Mouse (Mus musculus): ENCODE measurements around the gene C1qtnf1. TPM values are rescaled to one million over a fixed set of nuclear protein-coding genes. Genes with fewer than 3 reads are reported as not detected.

Gene C1qtnf1
- total and polyA plus RNA-seq, 3 experiments, result 15.2 to 16.0 (median 15.3) TPM

DNA sequence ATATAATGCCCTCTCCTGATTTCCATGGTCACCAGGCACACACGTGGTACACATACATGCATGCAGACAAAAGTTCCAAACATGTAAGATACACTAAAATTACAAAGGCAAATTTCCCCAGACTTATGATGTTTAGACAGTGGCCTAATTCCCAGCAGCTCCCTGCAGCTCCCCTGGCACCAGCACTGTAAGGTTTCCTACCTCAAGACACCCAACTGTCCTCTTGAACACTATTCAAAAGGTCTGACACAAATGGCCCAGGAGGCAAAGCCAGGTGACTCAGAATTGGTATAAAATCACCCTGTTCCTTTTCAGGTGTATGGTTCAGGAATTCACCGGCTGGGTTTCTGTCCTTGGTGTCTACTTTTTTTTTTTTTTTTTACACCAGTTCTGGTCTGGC lies 24.8 kb upstream of the C1qtnf1 start:
- Histone ChIP-seq H3K9ac (ENCODE audit: low read depth, low read length) (no peak overlapping the region), H3K27ac (peak overlapping the region; percentile 96), H3K4me3 (no peak overlapping the region), H3K79me2 (replicated peaks; ENCODE audit: control insufficient read depth, insufficient read depth, low read length) (no peaks in the 10 kb centered on the region), H3K36me3 (ENCODE audit: control insufficient read depth, insufficient read depth, low read length) (no peaks in the 10 kb centered on the region; the same call in 1 of the 2 replicates), H3K27me3 (ENCODE audit: control insufficient read depth, insufficient read depth, low read length) (no peaks in the 10 kb centered on the region), H3K4me1 (ENCODE audit: control insufficient read depth, insufficient read depth, low read length) (peaks cover 19% of the 10 kb centered on the region)
- intact Hi-C loops (cut with DNase I), result no loop called here
- 95% methylated on average over 2 of the region's 2 CpGs for WGBS
- DNase-seq, result no peak
- TF ChIP-seq CTCF (IDR thresholded peaks at IDR 0.05), result no peak
- TF ChIP-seq EP300 (IDR thresholded peaks at IDR 0.05; ENCODE audit: insufficient read depth, low read depth, low read length), result no peak
- no peak for TF ChIP-seq POLR2A (IDR thresholded peaks at IDR 0.05; ENCODE audit: insufficient read depth, low read depth, low read length)

DNA sequence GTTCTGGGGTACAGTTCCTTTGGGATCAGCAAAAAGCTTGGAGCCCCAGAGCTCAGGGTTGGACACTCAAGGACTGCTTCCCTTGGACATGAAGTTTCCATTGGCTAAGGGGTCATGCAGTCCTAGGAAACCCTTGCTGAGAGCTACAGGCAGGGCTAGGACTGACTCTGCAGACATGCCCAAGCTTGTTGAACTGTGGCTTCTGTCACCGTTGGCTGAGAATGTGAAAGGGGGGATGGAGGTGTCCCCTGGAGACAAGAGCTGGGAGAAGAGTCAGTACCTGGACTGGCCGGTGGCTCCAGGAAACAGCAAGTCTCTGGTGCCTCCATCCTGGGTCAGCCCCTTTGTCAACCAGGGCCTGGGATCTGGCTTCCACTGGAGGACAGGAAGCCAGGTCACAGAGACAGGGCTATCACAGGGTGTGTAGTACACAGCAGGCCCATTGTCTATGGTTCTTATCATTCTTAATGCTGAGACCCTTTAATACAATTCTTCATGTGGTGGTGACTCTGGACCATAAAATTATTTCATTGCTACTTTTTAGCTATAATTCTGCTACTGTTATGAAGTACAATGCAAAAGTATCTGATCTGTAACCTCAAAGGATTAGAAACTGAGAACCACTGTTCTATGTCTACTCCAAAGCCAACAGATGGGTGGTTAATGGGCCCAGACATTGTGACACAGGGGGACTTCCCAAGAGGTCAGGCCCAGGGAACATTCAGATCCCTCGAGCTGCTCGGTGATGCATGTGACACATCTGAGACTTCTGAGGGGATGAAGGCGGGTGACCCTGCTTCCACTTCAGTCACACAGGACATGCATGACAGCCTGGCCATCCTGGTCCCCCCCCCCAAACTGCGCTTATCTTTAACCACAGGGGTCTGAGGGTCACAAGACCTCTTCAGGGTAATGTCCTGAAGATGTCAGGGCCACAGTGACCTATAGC lies 23.8 kb upstream of the C1qtnf1 start:
- Histone ChIP-seq H3K4me1 (ENCODE audit: control insufficient read depth, insufficient read depth, low read length) (peaks cover 19% of the 10 kb centered on the region), H3K79me2 (replicated peaks; ENCODE audit: control insufficient read depth, insufficient read depth, low read length) (no peaks in the 10 kb centered on the region), H3K36me3 (ENCODE audit: control insufficient read depth, insufficient read depth, low read length) (no peaks in the 10 kb centered on the region; the same call in 1 of the 2 replicates), H3K27ac (peak overlapping the region; percentile 15), H3K9ac (ENCODE audit: low read depth, low read length) (no peak overlapping the region), H3K27me3 (ENCODE audit: control insufficient read depth, insufficient read depth, low read length) (no peaks in the 10 kb centered on the region), H3K4me3 (no peak overlapping the region)
- intact Hi-C loops (cut with DNase I), result no loop called here
- no peak for TF ChIP-seq POLR2A (IDR thresholded peaks at IDR 0.05; ENCODE audit: insufficient read depth, low read depth, low read length)
- TF ChIP-seq EP300 (IDR thresholded peaks at IDR 0.05; ENCODE audit: insufficient read depth, low read depth, low read length), result no peak
- TF ChIP-seq CTCF (IDR thresholded peaks at IDR 0.05), result no peak
- 59% methylated on average over 6 of the region's 6 CpGs for WGBS
- DNase-seq, result peak in 1 of 2 experiments; percentile 18

DNA sequence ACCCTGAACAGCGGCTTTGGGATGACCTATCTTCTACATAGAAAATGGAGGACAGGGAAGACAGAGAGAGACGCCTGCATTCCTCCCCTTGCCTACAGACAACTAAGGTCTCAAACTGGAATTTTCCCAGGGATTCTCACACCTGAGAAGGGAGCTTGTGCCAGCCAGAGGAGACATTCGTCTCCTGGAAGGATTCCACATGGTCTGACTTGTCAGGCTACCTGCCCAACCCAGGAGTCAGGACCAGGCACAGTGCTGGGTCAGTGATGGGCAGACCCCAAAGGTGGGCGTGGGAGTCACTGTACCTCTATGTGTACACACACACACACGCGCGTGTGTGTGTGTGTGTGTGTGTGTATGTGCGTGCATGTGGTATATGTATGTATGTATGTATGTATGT lies 22.7 kb upstream of the C1qtnf1 start:
- Histone ChIP-seq H3K27ac (no peak overlapping the region), H3K36me3 (ENCODE audit: control insufficient read depth, insufficient read depth, low read length) (no peaks in the 10 kb centered on the region; the same call in 1 of the 2 replicates), H3K4me1 (ENCODE audit: control insufficient read depth, insufficient read depth, low read length) (peaks cover 11% of the 10 kb centered on the region), H3K27me3 (ENCODE audit: control insufficient read depth, insufficient read depth, low read length) (no peaks in the 10 kb centered on the region), H3K9ac (ENCODE audit: low read depth, low read length) (no peak overlapping the region), H3K79me2 (replicated peaks; ENCODE audit: control insufficient read depth, insufficient read depth, low read length) (no peaks in the 10 kb centered on the region), H3K4me3 (no peak overlapping the region)
- TF ChIP-seq CTCF (IDR thresholded peaks at IDR 0.05) (no peak), EP300 (IDR thresholded peaks at IDR 0.05; ENCODE audit: insufficient read depth, low read depth, low read length) (no peak), POLR2A (IDR thresholded peaks at IDR 0.05; ENCODE audit: insufficient read depth, low read depth, low read length) (no peak)
- no peak for DNase-seq
- intact Hi-C loops (cut with DNase I), result no loop called here
- 94% methylated on average over 8 of the region's 8 CpGs for WGBS

DNA sequence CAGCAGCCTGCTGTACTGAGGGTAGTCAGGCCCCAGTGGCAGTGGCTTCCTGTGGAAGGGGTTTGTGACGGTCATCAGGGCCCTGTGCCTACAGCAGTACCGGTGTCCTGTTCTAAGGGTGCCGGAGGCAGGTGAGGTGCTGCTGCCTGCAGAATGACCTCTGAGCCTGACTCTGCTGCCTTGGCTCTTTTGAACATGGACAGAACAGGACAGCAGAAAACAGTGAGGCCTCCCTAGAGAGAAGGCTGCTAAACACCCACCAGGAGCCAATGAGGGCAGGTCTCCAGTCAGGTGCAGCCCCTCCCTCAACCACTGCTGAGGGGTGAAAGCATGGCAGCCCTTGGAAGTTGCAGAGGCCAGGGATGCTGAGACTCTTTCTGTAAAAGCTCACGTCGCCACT lies 21.5 kb upstream of the C1qtnf1 start:
- Histone ChIP-seq H3K9ac (ENCODE audit: low read depth, low read length) (no peak overlapping the region), H3K27me3 (ENCODE audit: control insufficient read depth, insufficient read depth, low read length) (no peaks in the 10 kb centered on the region), H3K27ac (no peak overlapping the region), H3K4me1 (ENCODE audit: control insufficient read depth, insufficient read depth, low read length) (peaks cover 11% of the 10 kb centered on the region), H3K36me3 (ENCODE audit: control insufficient read depth, insufficient read depth, low read length) (no peaks in the 10 kb centered on the region; the same call in 1 of the 2 replicates), H3K4me3 (no peak overlapping the region), H3K79me2 (replicated peaks; ENCODE audit: control insufficient read depth, insufficient read depth, low read length) (no peaks in the 10 kb centered on the region)
- TF ChIP-seq EP300 (IDR thresholded peaks at IDR 0.05; ENCODE audit: insufficient read depth, low read depth, low read length), result no peak
- peak in 1 of 2 experiments; percentile 14 for DNase-seq
- intact Hi-C loops (cut with DNase I), result no loop called here
- 71% methylated on average over 5 of the region's 5 CpGs for WGBS

DNA sequence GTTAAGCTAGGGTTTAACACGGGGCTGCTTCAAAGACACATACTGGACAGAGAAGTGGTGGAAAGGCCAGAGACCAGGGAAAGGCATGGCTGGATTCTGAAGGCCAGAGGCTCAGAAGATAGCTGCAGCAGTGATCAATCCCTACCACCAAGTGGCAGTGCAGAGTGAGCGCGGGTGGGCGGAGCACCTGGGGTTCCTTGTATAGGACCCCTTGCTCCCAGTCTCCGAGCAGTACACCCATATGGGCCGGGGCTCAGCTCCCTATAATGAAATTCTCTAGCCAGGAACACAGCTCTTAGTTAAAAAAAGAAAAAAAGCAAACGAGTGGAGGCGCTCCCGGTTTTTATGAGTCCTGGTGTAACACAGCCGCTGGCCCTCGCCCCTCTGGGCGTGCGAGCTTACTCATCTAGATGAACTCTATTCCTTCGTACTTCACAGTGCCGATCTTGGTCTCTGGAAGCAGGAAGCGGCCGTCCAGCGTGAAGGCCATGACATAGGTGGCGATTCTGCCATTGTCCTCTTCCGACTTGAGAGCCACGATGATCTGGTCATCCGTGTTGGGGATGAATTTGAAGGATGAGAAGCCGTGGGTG lies 20.6 kb upstream of the C1qtnf1 start:
- Histone ChIP-seq H3K79me2 (replicated peaks; ENCODE audit: control insufficient read depth, insufficient read depth, low read length) (no peaks in the 10 kb centered on the region), H3K27me3 (ENCODE audit: control insufficient read depth, insufficient read depth, low read length) (no peaks in the 10 kb centered on the region), H3K27ac (no peak overlapping the region), H3K36me3 (ENCODE audit: control insufficient read depth, insufficient read depth, low read length) (no peaks in the 10 kb centered on the region; the same call in 1 of the 2 replicates), H3K4me3 (no peak overlapping the region), H3K9ac (ENCODE audit: low read depth, low read length) (no peak overlapping the region), H3K4me1 (ENCODE audit: control insufficient read depth, insufficient read depth, low read length) (peaks cover 6% of the 10 kb centered on the region)
- no peak for TF ChIP-seq EP300 (IDR thresholded peaks at IDR 0.05; ENCODE audit: insufficient read depth, low read depth, low read length)
- no peak for TF ChIP-seq POLR2A (IDR thresholded peaks at IDR 0.05; ENCODE audit: insufficient read depth, low read depth, low read length)
- peak; percentile 77 for TF ChIP-seq CTCF (IDR thresholded peaks at IDR 0.05)
- intact Hi-C loops (cut with DNase I), result no loop called here
- peak in 1 of 2 experiments; percentile 69 for DNase-seq
- WGBS, result 86% methylated on average over 23 of the region's 23 CpGs
